Mouse (Mus musculus): ENCODE results near the gene Hspd1.

DNA sequence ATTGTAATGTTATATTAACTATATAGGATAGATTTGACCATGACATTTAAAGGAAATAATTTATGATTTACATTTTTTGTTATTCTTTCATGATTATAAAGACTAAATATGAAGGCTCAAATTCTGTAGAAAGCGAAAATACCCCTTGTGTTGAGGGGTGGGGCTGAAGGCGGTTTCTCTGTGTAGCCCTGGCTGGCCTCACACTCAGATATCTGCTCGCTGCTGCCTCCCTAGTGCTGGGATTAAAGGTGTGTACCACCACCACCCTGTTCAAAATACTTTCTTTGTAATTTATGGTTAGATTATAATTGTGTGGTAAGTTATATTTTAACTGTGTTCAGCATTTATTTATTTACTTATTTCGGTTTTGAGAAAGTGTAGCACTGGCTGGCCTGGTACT is 26.3 kb downstream of the Hspd1 start:
- TF ChIP-seq CTCF (IDR thresholded peaks at IDR 0.05; ENCODE audit: borderline replicate concordance, control insufficient read depth, extremely low read depth, insufficient read depth, low read length, poor library complexity): no peak
- no peak for TF ChIP-seq POLR2A (IDR thresholded peaks at IDR 0.05; ENCODE audit: control insufficient read depth, extremely low read depth, insufficient read depth, low read length, poor library complexity)
